ENCODE assay signal across 11 mouse cellular contexts in genomic region chr7:129079786-129080185, GRCm38 (mm10).
"Had no signal": no experiment of that assay in that cellular context is flagged by ENCODE, and none has a peak within 500 bp of the region (broad histone marks: within the 10 kb centered on the region; RNA-seq: fewer than 3 reads in every experiment).

No protein-coding gene starts in this region.

- H3K4me3 ChIP-seq: layer of hippocampus, adult 2 months; limb, embryonic 10.5 days; liver, embryonic 12.5 days; midbrain, embryonic 10.5 days; myocyte; neural tube, embryonic 15.5 days had no signal

- H3K27me3 ChIP-seq: liver, embryonic 12.5 days; neural tube, embryonic 15.5 days had no signal

- H3K36me3 ChIP-seq: limb, embryonic 10.5 days; liver, embryonic 12.5 days; midbrain, embryonic 10.5 days; neural tube, embryonic 15.5 days had no signal

- H3K4me2 ChIP-seq: liver, embryonic 12.5 days; neural tube, embryonic 15.5 days had no signal

- ATAC-seq: intestine, postnatal 0 days; liver, embryonic 12.5 days had no signal

- H3K4me1 ChIP-seq: limb, embryonic 10.5 days; liver, embryonic 12.5 days; midbrain, embryonic 10.5 days; neural tube, embryonic 15.5 days had no signal

- DNase-seq: kidney, adult 8-10 months; kidney, postnatal 4 days; thymus, postnatal 36 days had no signal

- H3K27ac ChIP-seq: kidney, postnatal 0 days; layer of hippocampus, adult 2 months; limb, embryonic 10.5 days; liver, embryonic 12.5 days; midbrain, embryonic 10.5 days; neural tube, embryonic 15.5 days had no signal

- H3K9ac ChIP-seq: liver, embryonic 12.5 days; neural tube, embryonic 15.5 days had no signal

- H3K9me3 ChIP-seq: limb, embryonic 10.5 days; liver, embryonic 12.5 days; midbrain, embryonic 10.5 days; neural tube, embryonic 15.5 days had no signal
